Mouse (Mus musculus): ENCODE measurements around the gene Ubr2.

GRCm38 (mm10) chr17:46883107-46883506, 127.2 kb downstream of the Ubr2 start:
- TF ChIP-seq EP300 (IDR thresholded peaks at IDR 0.05; ENCODE audit: insufficient read depth, low read depth, low read length) (no peak), CTCF (IDR thresholded peaks at IDR 0.05; ENCODE audit: low read depth, low read length) (no peak), POLR2A (IDR thresholded peaks at IDR 0.05; ENCODE audit: insufficient read depth, low read length) (no peak)
